Mouse (Mus musculus): Measurements from ENCODE around the gene Nlrc5. TPM values are rescaled to one million over a fixed set of nuclear protein-coding genes. Genes with fewer than 3 reads are reported as not detected.

The Nlrc5 gene
- polyA plus RNA-seq, 1 experiment from 2014 or later: 0.45 TPM

GRCm38 (mm10) chr8:94489809-94490483, 55.8 kb downstream of the Nlrc5 start:
- no peak for ATAC-seq (ENCODE audit: low read depth)
- H3K36me3 ChIP-seq (ENCODE audit: control insufficient read depth, insufficient read depth, low read length): no peaks in the 10 kb centered on the region
- H3K4me1 ChIP-seq (replicated peaks; ENCODE audit: control insufficient read depth, insufficient read depth, low read length): peaks cover 4% of the 10 kb centered on the region
- no peak overlapping the region for H3K4me2 ChIP-seq (ENCODE audit: low read depth, low read length)
- H3K9me3 ChIP-seq (ENCODE audit: control insufficient read depth, low read length): no peaks in the 10 kb centered on the region
- WGBS: 52% methylated on average over 4 of the region's 4 CpGs
- no peak overlapping the region for H3K27ac ChIP-seq (ENCODE audit: low read length)
- no peaks in the 10 kb centered on the region for H3K27me3 ChIP-seq (ENCODE audit: control insufficient read depth, insufficient read depth, low read depth, low read length)
- H3K9ac ChIP-seq (ENCODE audit: low read length): no peak overlapping the region
- H3K4me3 ChIP-seq (ENCODE audit: low read length): no peak overlapping the region

- Histone ChIP-seq H3K27ac (ENCODE audit: low read length) (no peak overlapping the region), H3K9ac (ENCODE audit: low read length) (no peak overlapping the region), H3K4me1 (replicated peaks; ENCODE audit: control insufficient read depth, insufficient read depth, low read length) (peaks cover 4% of the 10 kb centered on the region), H3K9me3 (ENCODE audit: control insufficient read depth, low read length) (no peaks in the 10 kb centered on the region), H3K4me3 (ENCODE audit: low read length) (peak overlapping the region; percentile 22; the same call in 1 of the 2 replicates), H3K27me3 (ENCODE audit: control insufficient read depth, insufficient read depth, low read depth, low read length) (no peaks in the 10 kb centered on the region), H3K36me3 (ENCODE audit: control insufficient read depth, insufficient read depth, low read length) (no peaks in the 10 kb centered on the region), H3K4me2 (ENCODE audit: low read depth, low read length) (peak overlapping the region; percentile 56)
- peak; percentile 86 for ATAC-seq (ENCODE audit: low read depth)
- 6% methylated on average over 15 of the region's 15 CpGs for WGBS
Measured at GRCm38 (mm10) chr8:94492021-94492681, 58.0 kb downstream of the Nlrc5 start.

- WGBS: 30% methylated on average over 1 of the region's 1 CpGs
- no peaks in the 10 kb centered on the region for H3K27me3 ChIP-seq (ENCODE audit: control insufficient read depth, insufficient read depth, low read depth, low read length)
- no peak overlapping the region for H3K4me3 ChIP-seq (ENCODE audit: low read length)
- H3K9ac ChIP-seq (ENCODE audit: low read length): no peak overlapping the region
- H3K9me3 ChIP-seq (ENCODE audit: control insufficient read depth, low read length): no peaks in the 10 kb centered on the region
- ATAC-seq (ENCODE audit: low read depth): no peak
- H3K27ac ChIP-seq (ENCODE audit: low read length): no peak overlapping the region
- H3K4me1 ChIP-seq (replicated peaks; ENCODE audit: control insufficient read depth, insufficient read depth, low read length): peaks cover 4% of the 10 kb centered on the region
- H3K36me3 ChIP-seq (ENCODE audit: control insufficient read depth, insufficient read depth, low read length): no peaks in the 10 kb centered on the region
- H3K4me2 ChIP-seq (ENCODE audit: low read depth, low read length): no peak overlapping the region
Measured at GRCm38 (mm10) chr8:94493240-94493639, 59.1 kb downstream of the Nlrc5 start.

- Histone ChIP-seq H3K27ac (ENCODE audit: low read length) (no peak overlapping the region), H3K36me3 (ENCODE audit: control insufficient read depth, insufficient read depth, low read length) (no peaks in the 10 kb centered on the region), H3K4me3 (ENCODE audit: low read length) (no peak overlapping the region), H3K9ac (ENCODE audit: low read length) (no peak overlapping the region), H3K9me3 (ENCODE audit: control insufficient read depth, low read length) (no peaks in the 10 kb centered on the region), H3K4me2 (ENCODE audit: low read depth, low read length) (no peak overlapping the region), H3K27me3 (ENCODE audit: control insufficient read depth, insufficient read depth, low read depth, low read length) (no peaks in the 10 kb centered on the region), H3K4me1 (replicated peaks; ENCODE audit: control insufficient read depth, insufficient read depth, low read length) (no peaks in the 10 kb centered on the region)
- 57% methylated on average over 5 of the region's 5 CpGs for WGBS
- ATAC-seq (ENCODE audit: low read depth): no peak
Measured at GRCm38 (mm10) chr8:94515430-94516208, 81.5 kb downstream of the Nlrc5 start.

- Histone ChIP-seq H3K4me3 (ENCODE audit: low read length) (no peak overlapping the region), H3K27ac (ENCODE audit: low read length) (no peak overlapping the region), H3K4me2 (ENCODE audit: low read depth, low read length) (no peak overlapping the region), H3K9me3 (ENCODE audit: control insufficient read depth, low read length) (no peaks in the 10 kb centered on the region), H3K27me3 (ENCODE audit: control insufficient read depth, insufficient read depth, low read depth, low read length) (no peaks in the 10 kb centered on the region), H3K36me3 (ENCODE audit: control insufficient read depth, insufficient read depth, low read length) (no peaks in the 10 kb centered on the region), H3K9ac (ENCODE audit: low read length) (no peak overlapping the region), H3K4me1 (replicated peaks; ENCODE audit: control insufficient read depth, insufficient read depth, low read length) (no peaks in the 10 kb centered on the region)
- no peak for ATAC-seq (ENCODE audit: low read depth)
- 13% methylated on average over 1 of the region's 1 CpGs for WGBS
Measured at GRCm38 (mm10) chr8:94516209-94516593, 82.0 kb downstream of the Nlrc5 start.

- no peak for ATAC-seq (ENCODE audit: low read depth)
- H3K4me3 ChIP-seq (ENCODE audit: low read length): no peak overlapping the region
- H3K9me3 ChIP-seq (ENCODE audit: control insufficient read depth, low read length): no peaks in the 10 kb centered on the region
- H3K9ac ChIP-seq (ENCODE audit: low read length): no peak overlapping the region
- no peaks in the 10 kb centered on the region for H3K27me3 ChIP-seq (ENCODE audit: control insufficient read depth, insufficient read depth, low read depth, low read length)
- H3K4me1 ChIP-seq (replicated peaks; ENCODE audit: control insufficient read depth, insufficient read depth, low read length): no peaks in the 10 kb centered on the region
- no peak overlapping the region for H3K27ac ChIP-seq (ENCODE audit: low read length)
- H3K36me3 ChIP-seq (ENCODE audit: control insufficient read depth, insufficient read depth, low read length): no peaks in the 10 kb centered on the region
- whole genome bisulfite sequencing: 51% methylated on average over 3 of the region's 3 CpGs
- H3K4me2 ChIP-seq (ENCODE audit: low read depth, low read length): no peak overlapping the region
Measured at GRCm38 (mm10) chr8:94516766-94517165, 82.6 kb downstream of the Nlrc5 start.

- Histone ChIP-seq H3K27me3 (ENCODE audit: control insufficient read depth, insufficient read depth, low read depth, low read length) (no peaks in the 10 kb centered on the region), H3K36me3 (ENCODE audit: control insufficient read depth, insufficient read depth, low read length) (no peaks in the 10 kb centered on the region), H3K4me1 (replicated peaks; ENCODE audit: control insufficient read depth, insufficient read depth, low read length) (no peaks in the 10 kb centered on the region), H3K27ac (ENCODE audit: low read length) (no peak overlapping the region), H3K9me3 (ENCODE audit: control insufficient read depth, low read length) (no peaks in the 10 kb centered on the region), H3K9ac (ENCODE audit: low read length) (no peak overlapping the region), H3K4me2 (ENCODE audit: low read depth, low read length) (no peak overlapping the region), H3K4me3 (ENCODE audit: low read length) (no peak overlapping the region)
- no peak for ATAC-seq (ENCODE audit: low read depth)
- WGBS: 65% methylated on average over 10 of the region's 10 CpGs
Measured at GRCm38 (mm10) chr8:94518331-94518730, 84.2 kb downstream of the Nlrc5 start.

- no peak for ATAC-seq (ENCODE audit: low read depth)
- H3K36me3 ChIP-seq (ENCODE audit: control insufficient read depth, insufficient read depth, low read length): no peaks in the 10 kb centered on the region
- H3K27me3 ChIP-seq (ENCODE audit: control insufficient read depth, insufficient read depth, low read depth, low read length): no peaks in the 10 kb centered on the region
- no peaks in the 10 kb centered on the region for H3K4me1 ChIP-seq (replicated peaks; ENCODE audit: control insufficient read depth, insufficient read depth, low read length)
- H3K27ac ChIP-seq (ENCODE audit: low read length): no peak overlapping the region
- no peak overlapping the region for H3K9ac ChIP-seq (ENCODE audit: low read length)
- WGBS: 87% methylated on average over 5 of the region's 5 CpGs
- no peaks in the 10 kb centered on the region for H3K9me3 ChIP-seq (ENCODE audit: control insufficient read depth, low read length)
- no peak overlapping the region for H3K4me2 ChIP-seq (ENCODE audit: low read depth, low read length)
- no peak overlapping the region for H3K4me3 ChIP-seq (ENCODE audit: low read length)
Measured at GRCm38 (mm10) chr8:94519021-94519420, 84.9 kb downstream of the Nlrc5 start.

- H3K4me2 ChIP-seq (ENCODE audit: low read depth, low read length): no peak overlapping the region
- ATAC-seq (ENCODE audit: low read depth): no peak
- H3K9me3 ChIP-seq (ENCODE audit: control insufficient read depth, low read length): no peaks in the 10 kb centered on the region
- H3K27me3 ChIP-seq (ENCODE audit: control insufficient read depth, insufficient read depth, low read depth, low read length): no peaks in the 10 kb centered on the region
- no peaks in the 10 kb centered on the region for H3K4me1 ChIP-seq (replicated peaks; ENCODE audit: control insufficient read depth, insufficient read depth, low read length)
- no peak overlapping the region for H3K9ac ChIP-seq (ENCODE audit: low read length)
- 48% methylated on average over 4 of the region's 4 CpGs for WGBS
- H3K36me3 ChIP-seq (ENCODE audit: control insufficient read depth, insufficient read depth, low read length): no peaks in the 10 kb centered on the region
- H3K4me3 ChIP-seq (ENCODE audit: low read length): no peak overlapping the region
- no peak overlapping the region for H3K27ac ChIP-seq (ENCODE audit: low read length)
Measured at GRCm38 (mm10) chr8:94521481-94521880, 87.3 kb downstream of the Nlrc5 start.
